Mouse (Mus musculus): ENCODE measurements around the gene Brinp2. TPM values are rescaled to one million over a fixed set of nuclear protein-coding genes. Genes with fewer than 3 reads are reported as not detected.
A peak's percentile ranks its signal among the peaks of the same experiment; 100 is the strongest.

Brinp2 gene
- polyA plus RNA-seq, 1 experiment = not detected

DNA sequence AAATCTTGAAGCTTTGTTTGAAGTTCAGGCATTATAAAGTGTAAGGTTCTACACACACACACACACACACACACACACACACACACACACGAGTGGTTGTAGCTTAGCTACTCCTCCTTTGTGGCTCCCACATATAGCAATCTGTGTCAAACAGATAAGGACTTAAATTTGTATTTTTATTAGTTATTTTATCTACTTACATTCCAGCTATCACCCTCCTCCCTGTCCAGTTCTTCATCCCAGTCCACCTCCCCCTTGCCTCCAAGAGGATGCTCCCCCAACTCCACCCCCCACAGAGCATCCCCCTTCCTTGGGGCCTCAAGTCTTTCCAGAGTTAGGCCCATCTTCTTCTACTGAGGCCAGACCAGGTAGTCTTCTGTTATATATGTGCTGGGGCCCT, 137.4 kb downstream of the Brinp2 start:
- TF ChIP-seq TCF12 (IDR thresholded peaks at IDR 0.05; ENCODE audit: insufficient read depth, poor library complexity, severe bottlenecking) (no peak), MAX (IDR thresholded peaks at IDR 0.05; ENCODE audit: low read depth) (no peak), MYOD1 (IDR thresholded peaks at IDR 0.05; ENCODE audit: control insufficient read depth in 1 of 3, insufficient read length in 2 of 3, low read depth in 2 of 3) (no peak), TCF3 (IDR thresholded peaks at IDR 0.05; ENCODE audit: insufficient read length, low read depth) (no peak), POLR2AphosphoS2 (IDR thresholded peaks at IDR 0.05; ENCODE audit: insufficient read length, low read depth) (no peak), MYOG (IDR thresholded peaks at IDR 0.05; ENCODE audit: control insufficient read depth in 1 of 3, insufficient read depth in 1 of 3, insufficient read length in 2 of 3, low read depth in 2 of 3) (no peak), E2F4 (IDR thresholded peaks at IDR 0.05; ENCODE audit: insufficient read depth) (no peak), USF1 (IDR thresholded peaks at IDR 0.05; ENCODE audit: low read depth) (no peak), REST (IDR thresholded peaks at IDR 0.05; ENCODE audit: insufficient read depth, insufficient read length) (no peak), CEBPB (IDR thresholded peaks at IDR 0.05; ENCODE audit: insufficient read depth, poor library complexity, severe bottlenecking) (no peak), SRF (IDR thresholded peaks at IDR 0.05; ENCODE audit: control insufficient read depth, insufficient read length, low read depth) (no peak), POLR2A (IDR thresholded peaks at IDR 0.05; ENCODE audit: insufficient read length, low read depth) (no peak)
- H3K27me3 ChIP-seq (ENCODE audit: control insufficient read depth, insufficient read depth, insufficient read length) = no peaks in the 10 kb centered on the region
- H3K79me2 ChIP-seq (ENCODE audit: control insufficient read depth, insufficient read depth) = no peaks in the 10 kb centered on the region
- no peak overlapping the region for H3K4me3 ChIP-seq
- H3K4me2 ChIP-seq (ENCODE audit: low read depth) = no peak overlapping the region
- no peak overlapping the region for H3ac ChIP-seq (ENCODE audit: control insufficient read depth, insufficient read length)
- no peaks in the 10 kb centered on the region for H3K36me3 ChIP-seq (ENCODE audit: control insufficient read depth, insufficient read depth)

DNA sequence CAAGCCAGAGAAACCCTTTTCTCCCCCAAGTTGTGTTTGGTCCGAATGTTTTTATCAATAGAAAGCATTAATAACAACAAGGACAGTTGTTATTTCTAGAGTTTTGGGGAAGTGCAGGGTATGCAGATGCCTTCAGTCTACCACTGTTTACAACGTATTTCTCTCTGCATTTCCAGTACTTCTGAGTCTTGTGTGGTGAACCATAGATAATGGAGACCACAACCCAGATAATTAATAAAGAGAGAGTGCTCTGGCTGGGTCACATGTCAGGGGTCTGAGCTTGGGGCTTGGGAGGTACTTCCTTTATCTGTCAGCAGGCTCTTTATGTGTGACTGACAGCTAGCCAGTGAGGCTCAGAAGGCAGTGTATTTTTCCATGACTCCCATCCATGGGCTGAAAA, 137.8 kb downstream of the Brinp2 start:
- TF ChIP-seq MAX (IDR thresholded peaks at IDR 0.05; ENCODE audit: low read depth) (no peak), POLR2AphosphoS2 (IDR thresholded peaks at IDR 0.05; ENCODE audit: insufficient read length, low read depth) (no peak), TCF12 (IDR thresholded peaks at IDR 0.05; ENCODE audit: insufficient read depth, poor library complexity, severe bottlenecking) (no peak), CEBPB (IDR thresholded peaks at IDR 0.05; ENCODE audit: insufficient read depth, poor library complexity, severe bottlenecking) (no peak), SRF (IDR thresholded peaks at IDR 0.05; ENCODE audit: control insufficient read depth, insufficient read length, low read depth) (no peak), USF1 (IDR thresholded peaks at IDR 0.05; ENCODE audit: low read depth) (no peak), REST (IDR thresholded peaks at IDR 0.05; ENCODE audit: insufficient read depth, insufficient read length) (no peak), E2F4 (IDR thresholded peaks at IDR 0.05; ENCODE audit: insufficient read depth) (no peak), MYOD1 (IDR thresholded peaks at IDR 0.05; ENCODE audit: control insufficient read depth in 1 of 3, insufficient read length in 2 of 3, low read depth in 2 of 3) (no peak), TCF3 (IDR thresholded peaks at IDR 0.05; ENCODE audit: insufficient read length, low read depth) (no peak), MYOG (IDR thresholded peaks at IDR 0.05; ENCODE audit: control insufficient read depth in 1 of 3, insufficient read depth in 1 of 3, insufficient read length in 2 of 3, low read depth in 2 of 3) (no peak), POLR2A (IDR thresholded peaks at IDR 0.05; ENCODE audit: insufficient read length, low read depth) (no peak)
- no peak overlapping the region for H3ac ChIP-seq (ENCODE audit: control insufficient read depth, insufficient read length)
- H3K4me3 ChIP-seq = no peak overlapping the region
- no peaks in the 10 kb centered on the region for H3K36me3 ChIP-seq (ENCODE audit: control insufficient read depth, insufficient read depth)
- no peaks in the 10 kb centered on the region for H3K27me3 ChIP-seq (ENCODE audit: control insufficient read depth, insufficient read depth, insufficient read length)
- H3K4me2 ChIP-seq (ENCODE audit: low read depth) = no peak overlapping the region
- no peaks in the 10 kb centered on the region for H3K79me2 ChIP-seq (ENCODE audit: control insufficient read depth, insufficient read depth)

DNA sequence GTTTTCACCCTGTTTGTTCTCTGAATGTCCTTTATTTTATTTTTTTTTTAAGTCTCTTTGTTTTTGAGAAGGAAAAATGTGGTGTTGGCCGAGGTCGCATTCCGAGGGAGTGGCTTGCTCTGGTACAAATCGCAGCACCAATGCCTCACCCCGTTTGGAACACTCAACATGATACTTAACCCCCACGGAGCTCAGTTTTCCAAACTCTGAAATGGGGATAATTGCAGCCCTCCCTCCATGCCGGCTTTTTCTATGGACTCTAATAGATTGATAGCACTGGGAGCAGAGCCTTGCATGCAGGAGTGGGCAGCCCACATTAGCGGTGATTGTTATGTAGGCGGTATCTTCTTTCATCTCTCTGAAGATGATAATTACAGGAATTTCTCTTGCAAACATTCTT, 140.5 kb downstream of the Brinp2 start:
- no peak overlapping the region for H3K4me2 ChIP-seq (ENCODE audit: low read depth)
- H3K36me3 ChIP-seq (ENCODE audit: control insufficient read depth, insufficient read depth) = no peaks in the 10 kb centered on the region
- TF ChIP-seq REST (IDR thresholded peaks at IDR 0.05; ENCODE audit: insufficient read depth, insufficient read length) (no peak), E2F4 (IDR thresholded peaks at IDR 0.05; ENCODE audit: insufficient read depth) (no peak), SRF (IDR thresholded peaks at IDR 0.05; ENCODE audit: control insufficient read depth, insufficient read length, low read depth) (no peak), TCF3 (IDR thresholded peaks at IDR 0.05; ENCODE audit: insufficient read length, low read depth) (no peak), MYOG (IDR thresholded peaks at IDR 0.05; ENCODE audit: control insufficient read depth in 1 of 3, insufficient read depth in 1 of 3, insufficient read length in 2 of 3, low read depth in 2 of 3) (no peak), POLR2AphosphoS2 (IDR thresholded peaks at IDR 0.05; ENCODE audit: insufficient read length, low read depth) (no peak), USF1 (IDR thresholded peaks at IDR 0.05; ENCODE audit: low read depth) (no peak), MYOD1 (IDR thresholded peaks at IDR 0.05; ENCODE audit: control insufficient read depth in 1 of 3, insufficient read length in 2 of 3, low read depth in 2 of 3) (no peak), MAX (IDR thresholded peaks at IDR 0.05; ENCODE audit: low read depth) (no peak), TCF12 (IDR thresholded peaks at IDR 0.05; ENCODE audit: insufficient read depth, poor library complexity, severe bottlenecking) (no peak), POLR2A (IDR thresholded peaks at IDR 0.05; ENCODE audit: insufficient read length, low read depth) (no peak), CEBPB (IDR thresholded peaks at IDR 0.05; ENCODE audit: insufficient read depth, poor library complexity, severe bottlenecking) (no peak)
- no peak overlapping the region for H3K4me3 ChIP-seq
- no peak overlapping the region for H3ac ChIP-seq (ENCODE audit: control insufficient read depth, insufficient read length)
- no peaks in the 10 kb centered on the region for H3K27me3 ChIP-seq (ENCODE audit: control insufficient read depth, insufficient read depth, insufficient read length)
- H3K79me2 ChIP-seq (ENCODE audit: control insufficient read depth, insufficient read depth) = no peaks in the 10 kb centered on the region

GRCm38 (mm10) chr1:158214743-158215142, 141.4 kb downstream of the Brinp2 start:
- Histone ChIP-seq H3ac (ENCODE audit: control insufficient read depth, insufficient read length) (no peak overlapping the region), H3K27me3 (ENCODE audit: control insufficient read depth, insufficient read depth, insufficient read length) (no peaks in the 10 kb centered on the region), H3K4me3 (no peak overlapping the region), H3K79me2 (ENCODE audit: control insufficient read depth, insufficient read depth) (no peaks in the 10 kb centered on the region), H3K36me3 (ENCODE audit: control insufficient read depth, insufficient read depth) (no peaks in the 10 kb centered on the region), H3K4me2 (ENCODE audit: low read depth) (peak overlapping the region; percentile 25)
- TF ChIP-seq CEBPB (IDR thresholded peaks at IDR 0.05; ENCODE audit: insufficient read depth, poor library complexity, severe bottlenecking) (no peak), POLR2A (IDR thresholded peaks at IDR 0.05; ENCODE audit: insufficient read length, low read depth) (no peak), MYOG (IDR thresholded peaks at IDR 0.05; ENCODE audit: control insufficient read depth in 1 of 3, insufficient read depth in 1 of 3, insufficient read length in 2 of 3, low read depth in 2 of 3) (no peak), SRF (IDR thresholded peaks at IDR 0.05; ENCODE audit: control insufficient read depth, insufficient read length, low read depth) (no peak), TCF3 (IDR thresholded peaks at IDR 0.05; ENCODE audit: insufficient read length, low read depth) (no peak), POLR2AphosphoS2 (IDR thresholded peaks at IDR 0.05; ENCODE audit: insufficient read length, low read depth) (no peak), MYOD1 (IDR thresholded peaks at IDR 0.05; ENCODE audit: control insufficient read depth in 1 of 3, insufficient read length in 2 of 3, low read depth in 2 of 3) (no peak)

Data from myocyte (in vitro differentiated cells).